Mouse (Mus musculus): ENCODE measurements around the gene C1qtnf1. TPM values are rescaled to one million over a fixed set of nuclear protein-coding genes. Genes with fewer than 3 reads are reported as not detected.

The C1qtnf1 gene
- polyA plus RNA-seq, 1 experiment, result 10.5 TPM

GRCm38 (mm10) chr11:118417496-118417895, 10.5 kb upstream of the C1qtnf1 start:
- Histone ChIP-seq H3K27me3 (ENCODE audit: control insufficient read depth, insufficient read depth, low read length) (no peaks in the 10 kb centered on the region), H3K27ac (ENCODE audit: insufficient read depth, low read length) (no peak overlapping the region), H3K4me3 (ENCODE audit: extremely low read depth, insufficient read depth, insufficient read length) (no peak overlapping the region), H3K36me3 (ENCODE audit: control insufficient read depth, insufficient read depth, low read length) (peaks cover 5% of the 10 kb centered on the region), H3K4me1 (ENCODE audit: control insufficient read depth, insufficient read depth, insufficient read length) (peaks cover 13% of the 10 kb centered on the region)
- TF ChIP-seq POLR2A (IDR thresholded peaks at IDR 0.05; ENCODE audit: low read depth, low read length), result no peak
- no peak for TF ChIP-seq CTCF (IDR thresholded peaks at IDR 0.05; ENCODE audit: extremely low read depth, insufficient read depth, insufficient read length, insufficient replicate concordance)
- 90% methylated on average over 9 of the region's 9 CpGs for WGBS
- no peak for DNase-seq (ENCODE audit: low read depth in 1 of 2, low spot score in 2 of 2)

GRCm38 (mm10) chr11:118418442-118418833, 9.6 kb upstream of the C1qtnf1 start:
- Histone ChIP-seq H3K4me3 (ENCODE audit: extremely low read depth, insufficient read depth, insufficient read length) (peak overlapping the region; percentile 83), H3K36me3 (ENCODE audit: control insufficient read depth, insufficient read depth, low read length) (peaks cover 5% of the 10 kb centered on the region), H3K27ac (ENCODE audit: insufficient read depth, low read length) (peak overlapping the region; percentile 88), H3K4me1 (ENCODE audit: control insufficient read depth, insufficient read depth, insufficient read length) (peaks cover 13% of the 10 kb centered on the region), H3K27me3 (ENCODE audit: control insufficient read depth, insufficient read depth, low read length) (no peaks in the 10 kb centered on the region)
- DNase-seq (ENCODE audit: low read depth in 1 of 2, low spot score in 2 of 2), result no peak
- TF ChIP-seq POLR2A (IDR thresholded peaks at IDR 0.05; ENCODE audit: low read depth, low read length), result no peak
- no peak for TF ChIP-seq CTCF (IDR thresholded peaks at IDR 0.05; ENCODE audit: extremely low read depth, insufficient read depth, insufficient read length, insufficient replicate concordance)
- WGBS, result 2% methylated on average over 12 of the region's 12 CpGs

- TF ChIP-seq CTCF (IDR thresholded peaks at IDR 0.05; ENCODE audit: extremely low read depth, insufficient read depth, insufficient read length, insufficient replicate concordance) (no peak), POLR2A (IDR thresholded peaks at IDR 0.05; ENCODE audit: low read depth, low read length) (peak; percentile 91)
- H3K36me3 ChIP-seq (ENCODE audit: control insufficient read depth, insufficient read depth, low read length), result peaks cover 5% of the 10 kb centered on the region
- under 1% methylated on average over 50 of the region's 50 CpGs for WGBS
- H3K4me3 ChIP-seq (ENCODE audit: extremely low read depth, insufficient read depth, insufficient read length), result peak within 1 kb of the TSS; percentile 83
- H3K4me1 ChIP-seq (ENCODE audit: control insufficient read depth, insufficient read depth, insufficient read length), result peaks cover 13% of the 10 kb centered on the region
- no peaks in the 10 kb centered on the region for H3K27me3 ChIP-seq (ENCODE audit: control insufficient read depth, insufficient read depth, low read length)
- H3K27ac ChIP-seq (ENCODE audit: insufficient read depth, low read length), result peak within 1 kb of the TSS; percentile 88
- DNase-seq (ENCODE audit: low read depth in 1 of 2, low spot score in 2 of 2), result peak; percentile 97 to 98
Measured at GRCm38 (mm10) chr11:118418834-118419504, 9.0 kb upstream of the C1qtnf1 start, which contains the start of gene Cant1. Gene Cant1, minus strand, starts transcription at chr11:118419086.

GRCm38 (mm10) chr11:118420261-118420660, 7.7 kb upstream of the C1qtnf1 start:
- Histone ChIP-seq H3K4me1 (ENCODE audit: control insufficient read depth, insufficient read depth, insufficient read length) (peaks cover 13% of the 10 kb centered on the region), H3K36me3 (ENCODE audit: control insufficient read depth, insufficient read depth, low read length) (peaks cover 3% of the 10 kb centered on the region), H3K27me3 (ENCODE audit: control insufficient read depth, insufficient read depth, low read length) (no peaks in the 10 kb centered on the region), H3K27ac (ENCODE audit: insufficient read depth, low read length) (no peak overlapping the region), H3K4me3 (ENCODE audit: extremely low read depth, insufficient read depth, insufficient read length) (no peak overlapping the region)
- no peak for DNase-seq (ENCODE audit: low read depth in 1 of 2, low spot score in 2 of 2)
- WGBS, result 80% methylated on average over 7 of the region's 7 CpGs
- TF ChIP-seq CTCF (IDR thresholded peaks at IDR 0.05; ENCODE audit: extremely low read depth, insufficient read depth, insufficient read length, insufficient replicate concordance) (no peak), POLR2A (IDR thresholded peaks at IDR 0.05; ENCODE audit: low read depth, low read length) (no peak)

GRCm38 (mm10) chr11:118423266-118423971, 4.6 kb upstream of the C1qtnf1 start:
- 13% methylated on average over 18 of the region's 18 CpGs for WGBS
- H3K36me3 ChIP-seq (ENCODE audit: control insufficient read depth, insufficient read depth, low read length), result no peaks in the 10 kb centered on the region
- DNase-seq (ENCODE audit: low read depth in 1 of 2, low spot score in 2 of 2), result peak; percentile 49 to 63
- no peak overlapping the region; the same call in 1 of the 2 replicates for H3K27ac ChIP-seq (ENCODE audit: insufficient read depth, low read length)
- no peak overlapping the region for H3K4me3 ChIP-seq (ENCODE audit: extremely low read depth, insufficient read depth, insufficient read length)
- H3K27me3 ChIP-seq (ENCODE audit: control insufficient read depth, insufficient read depth, low read length), result no peaks in the 10 kb centered on the region
- no peak for TF ChIP-seq POLR2A (IDR thresholded peaks at IDR 0.05; ENCODE audit: low read depth, low read length)
- TF ChIP-seq CTCF (IDR thresholded peaks at IDR 0.05; ENCODE audit: extremely low read depth, insufficient read depth, insufficient read length, insufficient replicate concordance), result peak; percentile 34; the same call in 1 of the 2 replicates
- peaks cover 5% of the 10 kb centered on the region; the same call in 1 of the 2 replicates for H3K4me1 ChIP-seq (ENCODE audit: control insufficient read depth, insufficient read depth, insufficient read length)

- Histone ChIP-seq H3K27ac (ENCODE audit: insufficient read depth, low read length) (peak overlapping the region; percentile 25; the same call in 1 of the 2 replicates), H3K4me1 (ENCODE audit: control insufficient read depth, insufficient read depth, insufficient read length) (no peaks in the 10 kb centered on the region; the same call in 1 of the 2 replicates), H3K27me3 (ENCODE audit: control insufficient read depth, insufficient read depth, low read length) (no peaks in the 10 kb centered on the region), H3K4me3 (ENCODE audit: extremely low read depth, insufficient read depth, insufficient read length) (no peak overlapping the region), H3K36me3 (ENCODE audit: control insufficient read depth, insufficient read depth, low read length) (no peaks in the 10 kb centered on the region)
- TF ChIP-seq POLR2A (IDR thresholded peaks at IDR 0.05; ENCODE audit: low read depth, low read length), result no peak
- no peak for TF ChIP-seq CTCF (IDR thresholded peaks at IDR 0.05; ENCODE audit: extremely low read depth, insufficient read depth, insufficient read length, insufficient replicate concordance)
- no peak for DNase-seq (ENCODE audit: low read depth in 1 of 2, low spot score in 2 of 2)
- 63% methylated on average over 13 of the region's 13 CpGs for WGBS
Measured at GRCm38 (mm10) chr11:118424621-118425335, 3.2 kb upstream of the C1qtnf1 start.

All from spleen, adult 2 months (tissue).